Mouse (Mus musculus) hindbrain, embryonic 14.5 days (tissue): Measurements from ENCODE around the gene Eif3i. TPM values are rescaled to one million over a fixed set of nuclear protein-coding genes. Genes with fewer than 3 reads are reported as not detected.

Source experiments
- ATAC-seq: fragments of 200-750 bp; cut with Nextera tagmentation; 2 replicates; pipeline ENCODE4 v1.8.0; 2017; ENCODE audit warnings: moderate number of reproducible peaks, mild to moderate bottlenecking, moderate TSS enrichment, moderate library complexity; ENCODE audit not compliant: low FRiP score
- DNase-seq: peaks from one replicate; pipeline ENCODE4 v3.0.0-alpha.2; 2015; ENCODE audit warnings: low spot score
- H3K27ac ChIP-seq: fragments of 300-500 bp; sonication (generic); 2 replicates; pipeline ENCODE4 v1.5.1; 2014; ENCODE audit warnings: mild to moderate bottlenecking, moderate library complexity
- H3K27me3 ChIP-seq: fragments of 300-500 bp; sonication (generic); 2 replicates; pipeline ENCODE4 v1.6.1; 2014; ENCODE audit warnings: mild to moderate bottlenecking, low read length, mixed read lengths; ENCODE audit not compliant: control insufficient read depth, insufficient read depth
- H3K36me3 ChIP-seq: fragments of 300-500 bp; sonication (generic); replicated peaks from 2 replicates; pipeline ENCODE4 v1.6.1; 2014; ENCODE audit not compliant: control insufficient read depth, insufficient read depth
- H3K4me1 ChIP-seq: fragments of 300-500 bp; sonication (generic); replicated peaks from 2 replicates; pipeline ENCODE4 v1.6.1; 2014; ENCODE audit warnings: antibody characterized with exemption, low read length, mixed read lengths; ENCODE audit not compliant: control insufficient read depth, insufficient read depth
- H3K4me2 ChIP-seq: fragments of 300-500 bp; sonication (generic); replicated peaks from 2 replicates; pipeline ENCODE4 v1.6.1; 2014; ENCODE audit warnings: mild to moderate bottlenecking, moderate library complexity
- H3K4me3 ChIP-seq: fragments of 300-500 bp; sonication (generic); replicated peaks from 2 replicates; pipeline ENCODE4 v1.5.1; 2014; ENCODE audit warnings: mild to moderate bottlenecking, low read length
- H3K9ac ChIP-seq: fragments of 300-500 bp; sonication (generic); 2 replicates; pipeline ENCODE4 v1.6.1; 2014
- H3K9me3 ChIP-seq: fragments of 300-500 bp; sonication (generic); 2 replicates; pipeline ENCODE4 v1.6.1; 2016; ENCODE audit warnings: low read length; ENCODE audit not compliant: control insufficient read depth
- WGBS: fragments of 180-500 bp; shearing (Covaris S2); extraction: QIAGEN DNeasy Blood & Tissue Kit; methylation state at CpG from one replicate; pipeline ENCODE4 v1.1.7; 2014; 5-methylcytosine and 5-hydroxymethylcytosine counted together
- polyA plus RNA-seq: library from polyadenylated mRNA; unstranded; fragments of >200 nt; fragmentation: Nextera tagmentation; extraction: Ambion mirVana; gene quantifications from 2 replicates; pipeline ENCODE4 v1.2.1, GENCODE M21; 2014

The Eif3i gene
- polyA plus RNA-seq, 1 experiment from 2014 or later, result 226 TPM

DNA sequence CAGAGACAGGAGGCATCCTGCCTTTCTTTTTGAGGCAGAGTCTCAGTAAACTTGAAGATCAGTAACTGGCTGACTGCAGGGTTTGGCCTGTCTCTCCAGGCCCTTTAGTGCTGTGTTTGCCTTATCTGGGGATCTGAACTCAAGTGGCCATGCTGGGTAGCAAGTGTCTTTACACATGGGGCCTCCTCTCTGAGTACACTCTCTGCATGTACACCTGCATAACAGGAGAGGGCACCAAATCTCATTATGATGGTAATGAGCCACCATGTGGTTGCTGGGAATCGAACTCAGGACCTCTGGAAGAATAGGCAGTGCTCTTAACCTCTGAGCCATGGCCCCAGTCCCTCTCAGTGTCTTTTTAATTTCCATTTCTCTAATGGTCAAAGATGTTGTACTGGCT lies 18.2 kb downstream of the Eif3i start:
- H3K9ac ChIP-seq, result no peak overlapping the region
- H3K36me3 ChIP-seq, result no peaks in the 10 kb centered on the region
- ATAC-seq, result no peak
- no peaks in the 10 kb centered on the region for H3K9me3 ChIP-seq
- no peak overlapping the region for H3K4me2 ChIP-seq
- DNase-seq, result no peak
- no peak overlapping the region for H3K4me3 ChIP-seq
- WGBS, result 96% methylated on average over 1 of the region's 1 CpGs
- H3K4me1 ChIP-seq, result no peaks in the 10 kb centered on the region
- H3K27ac ChIP-seq, result no peak overlapping the region
- no peaks in the 10 kb centered on the region for H3K27me3 ChIP-seq

DNA sequence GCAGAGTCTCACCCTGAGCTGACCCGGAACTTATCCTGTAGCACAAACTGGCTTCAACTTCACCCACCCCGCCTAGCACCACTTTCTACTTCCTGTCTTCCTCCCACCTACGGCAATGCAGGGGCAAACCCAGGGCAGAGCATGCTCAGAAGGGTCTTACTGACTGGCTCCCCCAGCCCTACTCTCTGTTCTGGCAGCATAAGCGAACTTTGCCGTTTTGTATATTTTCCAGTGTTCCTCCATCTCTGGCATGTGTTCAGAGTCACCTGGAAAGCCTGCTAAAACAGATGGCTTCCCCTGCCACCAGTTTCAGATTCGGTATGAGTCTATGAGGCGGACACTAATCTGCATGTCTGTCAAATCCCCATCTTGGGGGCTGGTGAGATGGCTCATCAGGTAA lies 20.1 kb downstream of the Eif3i start:
- no peaks in the 10 kb centered on the region for H3K4me1 ChIP-seq
- H3K9ac ChIP-seq, result no peak overlapping the region
- 76% methylated on average over 7 of the region's 7 CpGs for WGBS
- no peaks in the 10 kb centered on the region for H3K9me3 ChIP-seq
- DNase-seq (no peak), ATAC-seq (no peak)
- no peaks in the 10 kb centered on the region for H3K27me3 ChIP-seq
- no peak overlapping the region for H3K27ac ChIP-seq
- no peaks in the 10 kb centered on the region for H3K36me3 ChIP-seq
- no peak overlapping the region for H3K4me2 ChIP-seq
- no peak overlapping the region for H3K4me3 ChIP-seq

DNA sequence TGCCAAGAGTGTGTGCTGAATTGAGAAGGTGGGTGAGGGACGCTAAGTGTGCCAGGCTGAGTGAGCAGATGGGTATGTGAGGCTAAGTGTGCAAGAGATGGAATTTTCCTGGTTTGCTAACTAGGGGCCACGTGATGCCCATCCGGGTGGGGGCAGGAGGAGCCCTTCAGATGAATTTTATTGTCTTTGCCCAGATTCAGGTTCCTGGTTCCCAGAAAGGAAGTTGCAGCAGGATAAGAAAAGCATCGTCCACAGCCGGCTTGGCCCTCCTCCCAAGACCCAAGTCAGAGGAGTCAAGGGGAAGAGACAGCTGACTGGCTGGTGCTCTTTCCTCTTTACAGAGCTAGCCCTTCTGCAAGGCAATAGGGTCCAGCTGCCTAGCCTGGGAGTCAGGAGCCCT lies 22.0 kb downstream of the Eif3i start, which contains the start of gene Fam167b:
Gene Fam167b (minus strand): TSS at position 84 of the 400 bp plus-strand sequence.
- Histone ChIP-seq H3K9ac (no peak within 1 kb of the TSS), H3K4me2 (peak within 1 kb of the TSS; percentile 8; the same call in 1 of the 2 replicates), H3K27ac (no peak within 1 kb of the TSS), H3K4me1 (no peaks in the 10 kb centered on the region), H3K27me3 (no peaks in the 10 kb centered on the region), H3K9me3 (no peaks in the 10 kb centered on the region), H3K4me3 (no peak within 1 kb of the TSS), H3K36me3 (no peaks in the 10 kb centered on the region)
- DNase-seq (no peak), ATAC-seq (no peak)
- WGBS, result 88% methylated on average over 5 of the region's 5 CpGs

DNA sequence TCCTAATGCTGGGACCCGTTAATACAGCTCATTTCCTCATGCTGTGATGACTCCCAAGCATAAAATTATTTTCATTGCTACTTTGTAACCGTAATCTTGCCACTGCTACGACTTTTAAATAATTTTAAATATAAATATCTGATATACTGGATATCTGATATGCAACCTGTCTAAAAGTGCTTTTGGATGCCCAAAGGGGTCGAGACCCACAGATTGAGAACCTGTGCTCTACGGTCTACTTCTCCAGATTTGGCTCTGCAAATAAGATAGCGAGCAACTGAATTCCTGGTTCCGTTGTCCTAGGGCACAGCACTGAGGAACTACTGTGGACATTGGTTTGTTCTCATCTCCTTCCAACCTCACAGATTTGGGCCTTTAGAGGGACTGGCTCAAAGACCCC lies 22.8 kb downstream of the Eif3i start:
- no peak overlapping the region for H3K27ac ChIP-seq
- 83% methylated on average over 7 of the region's 7 CpGs for WGBS
- DNase-seq (no peak), ATAC-seq (no peak)
- no peak overlapping the region for H3K9ac ChIP-seq
- H3K27me3 ChIP-seq, result no peaks in the 10 kb centered on the region
- no peaks in the 10 kb centered on the region for H3K4me1 ChIP-seq
- no peak overlapping the region for H3K4me3 ChIP-seq
- no peaks in the 10 kb centered on the region for H3K9me3 ChIP-seq
- H3K4me2 ChIP-seq, result no peak overlapping the region
- no peaks in the 10 kb centered on the region for H3K36me3 ChIP-seq

DNA sequence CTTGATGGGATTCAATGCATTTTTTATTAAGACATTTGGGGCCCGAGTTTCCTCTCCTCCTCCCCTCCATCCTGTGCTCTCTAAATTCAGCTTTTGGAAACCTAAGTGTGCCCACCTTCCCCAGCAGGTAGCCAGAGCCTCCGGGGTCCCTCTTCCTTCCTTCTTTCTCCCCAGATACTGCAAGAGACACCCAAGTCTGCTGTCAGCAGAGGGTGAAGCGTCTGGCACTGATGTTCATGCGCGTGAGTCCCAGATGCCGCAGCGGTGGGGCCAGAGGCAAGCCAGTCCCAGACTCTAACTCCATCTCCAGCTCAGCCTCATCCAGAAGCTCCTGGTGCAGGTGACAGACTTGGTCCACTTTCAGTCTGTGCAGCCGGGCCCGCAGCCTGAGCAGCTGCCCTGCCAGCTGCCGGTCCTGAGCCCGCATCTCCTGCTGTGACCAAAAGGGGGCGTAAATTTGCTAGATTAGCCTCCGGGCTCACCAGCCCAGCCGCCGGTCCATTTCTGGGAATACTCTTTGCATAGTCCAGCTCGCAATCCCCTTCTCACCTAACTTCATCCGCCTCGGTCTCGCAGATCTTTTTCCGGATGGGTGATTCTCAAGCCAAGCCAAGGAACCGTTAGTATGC lies 23.5 kb downstream of the Eif3i start:
- H3K36me3 ChIP-seq, result no peaks in the 10 kb centered on the region
- no peak overlapping the region for H3K9ac ChIP-seq
- 28% methylated on average over 21 of the region's 21 CpGs for WGBS
- peak overlapping the region; percentile 8; the same call in 1 of the 2 replicates for H3K4me2 ChIP-seq
- H3K27me3 ChIP-seq, result no peaks in the 10 kb centered on the region
- no peak overlapping the region for H3K4me3 ChIP-seq
- H3K27ac ChIP-seq, result no peak overlapping the region
- H3K4me1 ChIP-seq, result no peaks in the 10 kb centered on the region
- no peaks in the 10 kb centered on the region for H3K9me3 ChIP-seq
- peak; percentile 71 for DNase-seq
- ATAC-seq, result no peak

DNA sequence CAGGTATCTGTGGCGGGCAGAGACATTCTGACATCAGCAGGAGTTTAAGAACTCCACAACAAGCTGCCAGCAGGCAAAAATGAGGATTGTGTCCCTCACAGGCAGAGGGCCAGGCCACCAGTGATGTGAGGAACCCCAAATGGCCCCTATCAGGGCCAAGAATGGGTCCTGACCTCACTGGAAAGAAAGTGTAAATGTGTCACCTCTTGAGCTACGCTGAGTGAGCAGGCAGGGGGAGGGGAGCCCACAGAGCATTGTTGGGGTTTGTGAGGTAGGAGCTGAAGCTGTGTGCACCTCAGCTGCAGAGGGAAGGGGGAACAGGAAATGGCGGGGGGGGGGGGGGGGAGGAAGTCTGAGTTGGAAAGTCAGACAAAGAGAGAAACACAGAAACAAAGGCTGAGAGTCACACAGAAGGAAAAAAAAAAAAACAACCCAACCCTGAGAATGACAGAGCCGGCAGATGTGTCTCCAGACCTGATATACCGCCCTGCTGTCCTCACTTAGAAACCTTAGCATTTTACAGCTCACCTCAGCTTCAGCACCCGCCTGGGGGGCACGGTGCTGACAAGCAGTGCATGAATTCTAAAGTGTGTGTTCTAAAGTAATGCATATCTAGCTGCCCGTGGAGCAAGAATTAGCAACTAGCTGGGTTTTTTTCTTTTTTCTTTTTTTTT lies 25.1 kb downstream of the Eif3i start:
- H3K4me1 ChIP-seq, result no peaks in the 10 kb centered on the region
- H3K4me2 ChIP-seq, result no peak overlapping the region
- WGBS, result 59% methylated on average over 7 of the region's 8 CpGs
- DNase-seq (no peak), ATAC-seq (no peak)
- no peaks in the 10 kb centered on the region for H3K36me3 ChIP-seq
- no peaks in the 10 kb centered on the region for H3K27me3 ChIP-seq
- H3K27ac ChIP-seq, result no peak overlapping the region
- no peak overlapping the region for H3K9ac ChIP-seq
- H3K9me3 ChIP-seq, result no peaks in the 10 kb centered on the region
- no peak overlapping the region for H3K4me3 ChIP-seq

DNA sequence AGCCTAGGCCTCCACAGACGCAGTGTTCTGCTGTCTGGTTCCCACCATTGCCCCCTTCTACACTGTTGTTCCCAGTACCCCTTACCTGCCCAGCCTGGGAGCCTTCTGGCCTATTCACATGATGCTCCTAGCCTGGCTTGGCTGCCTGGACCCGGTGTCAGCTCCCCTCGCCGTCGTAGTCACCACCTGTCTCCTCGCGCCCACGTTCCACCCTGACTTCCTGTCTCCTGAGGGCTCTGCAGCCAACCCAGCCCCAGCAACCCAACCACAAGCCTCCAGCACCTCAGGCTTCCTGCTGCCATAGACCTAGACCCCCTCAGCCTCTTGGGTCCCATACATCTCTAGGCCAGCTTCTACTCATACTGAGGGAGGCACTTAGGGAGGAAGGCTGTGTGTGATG lies 27.0 kb downstream of the Eif3i start, which contains the start of gene Lck:
Gene Lck (minus strand): TSS at position 212 of the 400 bp plus-strand sequence.
- no peak for ATAC-seq
- 95% methylated on average over 8 of the region's 8 CpGs for WGBS
- H3K4me1 ChIP-seq, result no peaks in the 10 kb centered on the region
- H3K36me3 ChIP-seq, result no peaks in the 10 kb centered on the region
- no peak for DNase-seq
- no peak within 1 kb of the TSS for H3K27ac ChIP-seq
- no peak within 1 kb of the TSS for H3K9ac ChIP-seq
- no peaks in the 10 kb centered on the region for H3K27me3 ChIP-seq
- no peaks in the 10 kb centered on the region for H3K9me3 ChIP-seq
- H3K4me2 ChIP-seq, result no peak within 1 kb of the TSS
- no peak within 1 kb of the TSS for H3K4me3 ChIP-seq

DNA sequence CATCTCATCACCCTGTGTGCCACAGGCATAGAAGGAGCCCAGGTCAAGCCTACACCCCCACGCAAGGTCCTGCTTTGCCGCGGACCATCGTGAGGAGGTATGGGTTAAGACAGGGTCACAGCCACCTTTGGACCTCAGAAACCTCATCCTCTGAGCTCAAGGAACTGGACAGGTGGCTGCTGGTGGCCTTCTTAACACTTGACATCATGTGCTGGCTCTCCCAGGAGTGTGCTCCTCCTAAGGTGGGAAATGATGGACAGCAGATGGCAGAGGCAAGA lies 27.4 kb downstream of the Eif3i start:
- no peak overlapping the region for H3K4me2 ChIP-seq
- no peak for DNase-seq
- no peak overlapping the region for H3K27ac ChIP-seq
- no peaks in the 10 kb centered on the region for H3K4me1 ChIP-seq
- no peak overlapping the region for H3K4me3 ChIP-seq
- H3K27me3 ChIP-seq, result no peaks in the 10 kb centered on the region
- ATAC-seq, result no peak
- no peak overlapping the region for H3K9ac ChIP-seq
- no peaks in the 10 kb centered on the region for H3K36me3 ChIP-seq
- H3K9me3 ChIP-seq, result no peaks in the 10 kb centered on the region
- 94% methylated on average over 4 of the region's 4 CpGs for WGBS

DNA sequence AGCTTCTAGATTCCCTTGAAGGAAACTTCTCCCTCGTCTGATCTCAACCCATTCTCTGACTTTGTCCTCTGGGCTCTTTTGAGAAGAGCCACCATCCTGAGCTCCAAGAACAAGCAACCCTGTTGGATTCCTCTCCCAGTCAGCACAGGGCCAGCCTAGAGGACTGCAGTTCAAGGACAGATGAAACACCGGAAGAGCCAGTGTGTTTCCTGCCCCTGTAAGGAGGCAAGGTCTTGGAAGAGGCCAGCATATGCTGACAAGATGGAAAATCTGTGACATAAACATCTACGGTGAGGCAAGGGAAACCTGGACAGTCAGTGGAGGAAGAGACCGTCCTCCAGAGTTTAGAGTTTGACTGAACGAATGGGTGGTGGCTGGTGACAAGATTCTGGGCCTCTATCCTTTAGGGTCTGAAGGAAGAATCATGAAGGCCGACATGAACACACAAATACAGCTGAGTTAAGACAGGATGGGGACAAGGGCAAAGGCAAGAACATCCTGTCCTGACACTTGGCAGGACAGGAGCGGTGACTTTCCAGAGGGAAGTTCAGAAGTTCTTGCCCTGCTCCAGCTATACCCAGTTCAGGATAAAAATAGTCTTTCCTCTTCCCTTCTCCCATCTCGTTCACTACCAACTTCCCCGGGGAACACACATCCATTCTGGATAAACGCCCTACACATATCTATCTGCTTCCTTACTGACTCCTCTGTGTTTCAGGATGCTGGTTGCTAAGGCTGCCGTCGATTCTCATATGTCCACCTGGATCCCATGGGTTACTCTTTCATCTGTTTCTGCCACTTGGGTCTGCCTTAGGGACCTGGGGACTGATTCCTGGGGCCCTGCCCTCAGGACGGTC lies 28.0 kb downstream of the Eif3i start:
- H3K9me3 ChIP-seq, result no peaks in the 10 kb centered on the region
- ATAC-seq (no peak), DNase-seq (no peak)
- H3K36me3 ChIP-seq, result no peaks in the 10 kb centered on the region
- no peak overlapping the region for H3K4me2 ChIP-seq
- H3K4me3 ChIP-seq, result no peak overlapping the region
- H3K27me3 ChIP-seq, result no peaks in the 10 kb centered on the region
- no peak overlapping the region for H3K27ac ChIP-seq
- H3K9ac ChIP-seq, result no peak overlapping the region
- no peaks in the 10 kb centered on the region for H3K4me1 ChIP-seq
- WGBS, result 87% methylated on average over 13 of the region's 13 CpGs
